Mouse (Mus musculus) embryonic fibroblast, embryonic 13.5 days (primary cell): ENCODE data around the gene Mdfic. TPM values are rescaled to one million over a fixed set of nuclear protein-coding genes. Genes with fewer than 3 reads are reported as not detected.
"Not testable (repeated sequence)": the region's sequence is repeated elsewhere in the genome, so short reads cannot be mapped to it uniquely, and the experiment has no call there.

Experiments used
- H3K27ac ChIP-seq: 2 replicates; pipeline ENCODE4 v1.5.1; 2012; ENCODE audit warnings: low read length, control low read depth, inconsistent platforms; ENCODE audit not compliant: insufficient read depth
- H3K4me1 ChIP-seq: 2 replicates; pipeline ENCODE4 v1.6.1; 2011; ENCODE audit warnings: low read length; ENCODE audit not compliant: control insufficient read depth, insufficient read depth
- H3K4me3 ChIP-seq: 2 replicates; pipeline ENCODE4 v1.5.1; 2011; ENCODE audit warnings: mild to moderate bottlenecking, control low read depth, low read length; ENCODE audit not compliant: insufficient read depth
- CTCF ChIP-seq: IDR thresholded peaks from 2 replicates; pipeline ENCODE4 v1.5.1; 2011; ENCODE audit warnings: mild to moderate bottlenecking, control low read depth, low read length, moderate library complexity, borderline replicate concordance; ENCODE audit not compliant: insufficient read depth
- POLR2A ChIP-seq: IDR thresholded peaks from 2 replicates; pipeline ENCODE4 v1.6.1; 2011; ENCODE audit warnings: low read depth, mild to moderate bottlenecking, control low read depth, low read length, moderate library complexity
- polyA plus RNA-seq: library from polyadenylated mRNA; stranded (reverse); fragments of >200 nt; gene quantifications from 2 replicates; pipeline ENCODE4 v1.2.4, GENCODE M21; 2011; ENCODE audit warnings: low read depth; ENCODE audit not compliant: missing spikeins, insufficient read length

The Mdfic gene
- polyA plus RNA-seq, result 55.3 and 73.6 TPM in 2 replicates

GRCm38 (mm10) chr6:15720461-15720817 lies at the start of gene Mdfic:
TSS of gene Mdfic (plus strand) at chr6:15720661.
- TF ChIP-seq CTCF (no peak), POLR2A (peak; percentile 54; the same call in 1 of the 2 replicates)
- peak within 1 kb of the TSS; percentile 67 for H3K4me3 ChIP-seq
- no peaks in the 10 kb centered on the region; the same call in 1 of the 2 replicates for H3K4me1 ChIP-seq
- H3K27ac ChIP-seq, result peak within 1 kb of the TSS; percentile 64

DNA sequence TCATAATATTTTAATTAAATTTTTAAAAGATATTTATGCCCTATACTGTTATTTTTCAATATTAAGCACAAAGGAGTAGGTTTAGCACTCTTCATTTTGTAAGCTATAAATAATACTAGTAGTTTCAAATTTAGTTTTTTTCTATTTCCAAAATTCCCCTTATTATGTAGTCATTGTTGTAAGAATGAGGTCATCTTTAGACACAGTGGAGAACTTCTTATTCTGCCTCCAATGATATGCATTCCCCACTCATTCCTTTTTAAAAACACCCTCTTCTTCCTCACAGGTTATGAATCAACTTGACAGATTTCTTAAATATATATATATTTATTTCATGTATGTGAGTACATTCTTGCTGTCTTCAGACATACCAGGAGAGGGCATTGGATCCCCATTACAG lies 49.1 kb upstream of the Mdfic start:
- no peak for TF ChIP-seq POLR2A
- TF ChIP-seq CTCF, result no peak

GRCm38 (mm10) chr6:15710080-15710479 lies 10.4 kb upstream of the Mdfic start:
- no peaks in the 10 kb centered on the region for H3K4me1 ChIP-seq
- no peak overlapping the region for H3K4me3 ChIP-seq
- no peak overlapping the region for H3K27ac ChIP-seq
- TF ChIP-seq CTCF, result no peak
- TF ChIP-seq POLR2A, result no peak

More for the DNA sequence above, 49.1 kb upstream of the Mdfic start:
- Histone ChIP-seq H3K4me1 (no peaks in the 10 kb centered on the region), H3K27ac (no peak overlapping the region), H3K4me3 (no peak overlapping the region)

DNA sequence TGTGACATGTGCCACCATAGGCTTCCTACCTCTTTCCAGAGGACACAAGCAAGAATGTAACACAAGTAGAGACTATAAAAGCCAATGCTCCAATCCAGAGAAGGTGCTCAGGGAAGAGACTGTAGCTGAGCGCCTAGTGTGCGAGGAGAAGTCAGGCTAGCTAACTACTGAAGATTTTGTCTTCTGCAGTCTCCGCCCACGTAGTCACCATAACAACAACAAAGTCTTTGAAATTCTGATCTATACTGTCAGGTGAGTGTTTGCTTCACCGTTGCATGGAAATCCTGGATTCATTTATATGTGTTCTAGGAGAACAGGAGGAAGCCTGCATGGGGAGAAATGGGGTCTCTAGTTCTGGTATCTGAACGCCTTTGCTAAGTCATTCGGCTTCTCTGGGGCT lies 9.8 kb upstream of the Mdfic start:
- no peak overlapping the region for H3K4me3 ChIP-seq
- no peak overlapping the region for H3K27ac ChIP-seq
- H3K4me1 ChIP-seq, result no peaks in the 10 kb centered on the region
- no peak for TF ChIP-seq CTCF
- TF ChIP-seq POLR2A, result no peak

- H3K27ac ChIP-seq, result no peak overlapping the region
- no peak for TF ChIP-seq POLR2A
- TF ChIP-seq CTCF, result no peak
- no peak overlapping the region for H3K4me3 ChIP-seq
- H3K4me1 ChIP-seq, result no peaks in the 10 kb centered on the region
Observed at GRCm38 (mm10) chr6:15712860-15713385, 7.5 kb upstream of the Mdfic start.

- H3K4me1 ChIP-seq, H3K4me3 ChIP-seq, H3K27ac ChIP-seq: not testable (repeated sequence)
Observed at GRCm38 (mm10) chr6:15714036-15714435, 6.4 kb upstream of the Mdfic start.

GRCm38 (mm10) chr6:15714996-15715844 lies 5.2 kb upstream of the Mdfic start:
- no peak overlapping the region for H3K27ac ChIP-seq
- H3K4me1 ChIP-seq, result no peaks in the 10 kb centered on the region
- no peak for TF ChIP-seq CTCF
- TF ChIP-seq POLR2A, result no peak
- H3K4me3 ChIP-seq, result no peak overlapping the region

GRCm38 (mm10) chr6:15719919-15720318 lies 542 bp upstream of the Mdfic start:
- no peaks in the 10 kb centered on the region; the same call in 1 of the 2 replicates for H3K4me1 ChIP-seq
- TF ChIP-seq CTCF, result no peak
- no peak for TF ChIP-seq POLR2A
- H3K4me3 ChIP-seq, result no peak overlapping the region
- H3K27ac ChIP-seq, result no peak overlapping the region

DNA sequence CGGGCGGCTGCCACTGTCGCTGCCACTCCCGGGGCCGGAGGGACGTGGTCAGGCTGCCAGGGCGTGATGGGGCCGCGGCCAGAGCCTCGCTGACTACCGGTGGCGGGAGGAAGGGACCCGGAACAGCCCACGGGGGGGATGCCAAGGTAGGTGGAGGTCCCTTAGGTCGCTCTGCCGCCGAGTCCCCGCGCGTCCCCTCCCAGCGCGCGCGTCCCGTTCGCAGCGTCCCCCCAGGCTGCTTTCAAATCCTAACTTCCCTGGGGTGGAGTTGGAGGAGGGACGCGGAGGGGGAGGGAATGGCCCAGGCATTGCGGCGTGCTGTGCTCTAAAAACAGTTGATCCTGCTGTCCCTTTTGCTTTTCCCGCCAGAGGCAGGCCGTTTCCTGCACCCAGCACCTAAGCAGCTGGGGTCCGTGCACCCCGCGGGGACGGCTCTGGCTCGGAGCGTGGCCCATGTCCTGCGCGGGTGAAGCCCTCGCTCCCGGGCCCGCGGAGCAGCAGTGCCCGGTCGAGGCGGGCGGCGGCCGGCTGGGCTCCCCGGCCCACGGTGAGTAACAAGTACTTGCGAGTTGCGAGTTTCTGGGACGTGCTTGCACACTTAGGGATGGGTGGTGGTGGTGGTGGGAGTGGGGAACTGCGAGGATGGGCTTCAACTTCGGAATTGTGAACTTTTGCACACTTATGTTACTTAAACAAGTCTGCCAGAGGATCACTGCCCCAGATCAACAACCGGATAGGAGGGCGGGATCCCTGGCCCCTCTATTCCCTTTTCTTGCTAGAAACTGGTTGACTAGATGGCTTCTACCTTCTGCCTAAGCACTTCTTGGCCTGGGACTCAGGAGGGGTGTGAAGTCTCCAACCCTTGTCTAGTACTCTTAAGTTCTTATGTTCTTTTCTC lies 606 bp downstream of the Mdfic start:
- TF ChIP-seq CTCF (no peak), POLR2A (peak; percentile 63)
- H3K4me1 ChIP-seq, result no peaks in the 10 kb centered on the region; the same call in 1 of the 2 replicates
- peak overlapping the region; percentile 64 for H3K27ac ChIP-seq
- H3K4me3 ChIP-seq, result peak overlapping the region; percentile 67

- TF ChIP-seq POLR2A (no peak), CTCF (no peak)
- H3K27ac ChIP-seq, result peak overlapping the region; percentile 64
Observed at GRCm38 (mm10) chr6:15721716-15722031, 1.2 kb downstream of the Mdfic start.

DNA sequence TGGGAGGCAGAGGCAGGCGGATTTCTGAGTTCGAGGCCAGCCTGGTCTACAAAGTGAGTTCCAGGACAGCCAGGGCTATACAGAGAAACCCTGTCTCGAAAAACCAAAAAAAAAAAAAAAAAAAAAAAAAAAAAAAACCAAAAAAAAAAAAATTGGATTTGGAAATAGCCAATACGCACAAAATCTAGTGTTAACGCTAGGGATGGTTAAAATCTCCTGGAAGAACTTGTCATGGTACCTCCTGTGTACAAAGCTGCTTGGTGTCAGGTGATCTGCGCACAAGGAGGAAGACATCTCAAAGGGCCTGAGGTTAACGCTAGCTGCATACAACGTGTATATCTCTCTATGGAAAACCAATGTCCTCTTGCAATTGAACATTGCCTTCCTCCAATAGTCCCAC lies 2.2 kb downstream of the Mdfic start:
- not testable (repeated sequence) for H3K4me1 ChIP-seq, H3K27ac ChIP-seq
- 0 out of 2 replicates have a peak overlapping the region, but pooled peaks have one; percentile 6 for H3K4me3 ChIP-seq

More at GRCm38 (mm10) chr6:15721716-15722031, 1.2 kb downstream of the Mdfic start:
- H3K4me1 ChIP-seq, result no peaks in the 10 kb centered on the region; the same call in 1 of the 2 replicates
- H3K4me3 ChIP-seq, result peak overlapping the region; percentile 67
